Mouse (Mus musculus): ENCODE measurements at regions not wholly inside any gene's neighbourhood (a gene's known extent, or its start where the extent isn't known, plus 50 kb on each side); places are given as distances from the start of the nearest gene placed in this dataset.

GRCm38 (mm10) chr5:75346836-75347773, 195.0 kb downstream of the Pdgfra start:
- Histone ChIP-seq H3K4me2 (no peak overlapping the region), H3K9ac (no peak overlapping the region), H3K9me3 (no peaks in the 10 kb centered on the region), H3K36me3 (no peaks in the 10 kb centered on the region), H3K4me3 (no peak overlapping the region), H3K27ac (replicated peaks) (no peak overlapping the region; the same call in 1 of the 2 replicates), H3K27me3 (no peaks in the 10 kb centered on the region), H3K4me1 (replicated peaks) (no peaks in the 10 kb centered on the region)
- WGBS, result 37% methylated on average over 11 of the region's 11 CpGs
- peak; percentile 42; the same call in 1 of the 2 replicates for ATAC-seq (ENCODE audit: low FRiP score, low read depth)

- Histone ChIP-seq H3K9ac (no peak overlapping the region), H3K4me2 (no peak overlapping the region), H3K27me3 (no peaks in the 10 kb centered on the region), H3K9me3 (no peaks in the 10 kb centered on the region), H3K27ac (replicated peaks) (no peak overlapping the region), H3K36me3 (no peaks in the 10 kb centered on the region), H3K4me3 (no peak overlapping the region), H3K4me1 (replicated peaks) (no peaks in the 10 kb centered on the region)
- no peak for ATAC-seq (ENCODE audit: low FRiP score, low read depth)
- WGBS, result 71% methylated on average over 5 of the region's 5 CpGs
These were observed 195.7 kb downstream of the Pdgfra start for GRCm38 (mm10) chr5:75347774-75348116.

- H3K4me2 ChIP-seq, result no peak overlapping the region
- H3K4me1 ChIP-seq (replicated peaks), result no peaks in the 10 kb centered on the region
- H3K36me3 ChIP-seq, result no peaks in the 10 kb centered on the region
- 46% methylated on average over 1 of the region's 1 CpGs for WGBS
- H3K4me3 ChIP-seq, result no peak overlapping the region
- no peaks in the 10 kb centered on the region for H3K27me3 ChIP-seq
- H3K9me3 ChIP-seq, result no peaks in the 10 kb centered on the region
- H3K27ac ChIP-seq (replicated peaks), result peak overlapping the region; percentile 49; the same call in 1 of the 2 replicates
- H3K9ac ChIP-seq, result no peak overlapping the region
- 0 out of 2 replicates have a peak, but pooled peaks have one; percentile 30 for ATAC-seq (ENCODE audit: low FRiP score, low read depth)
These were observed 203.2 kb downstream of the Pdgfra start for GRCm38 (mm10) chr5:75355266-75355665.

GRCm38 (mm10) chr5:75358869-75359268, 206.8 kb downstream of the Pdgfra start:
- ATAC-seq (ENCODE audit: low FRiP score, low read depth), result no peak
- Histone ChIP-seq H3K4me1 (replicated peaks) (no peaks in the 10 kb centered on the region), H3K27me3 (no peaks in the 10 kb centered on the region), H3K4me2 (no peak overlapping the region), H3K9me3 (no peaks in the 10 kb centered on the region), H3K4me3 (no peak overlapping the region), H3K36me3 (no peaks in the 10 kb centered on the region), H3K27ac (replicated peaks) (no peak overlapping the region), H3K9ac (no peak overlapping the region)
- 85% methylated on average over 5 of the region's 5 CpGs for WGBS

- H3K27me3 ChIP-seq, result no peaks in the 10 kb centered on the region
- H3K4me3 ChIP-seq, result no peak overlapping the region
- 94% methylated on average over 6 of the region's 6 CpGs for whole genome bisulfite sequencing
- H3K4me1 ChIP-seq (replicated peaks), result no peaks in the 10 kb centered on the region
- ATAC-seq (ENCODE audit: low FRiP score, low read depth), result no peak
- H3K9ac ChIP-seq, result no peak overlapping the region
- H3K4me2 ChIP-seq, result no peak overlapping the region
- H3K27ac ChIP-seq (replicated peaks), result no peak overlapping the region
- H3K9me3 ChIP-seq, result no peaks in the 10 kb centered on the region
- no peaks in the 10 kb centered on the region for H3K36me3 ChIP-seq
These were observed 210.9 kb upstream of the Kit start for GRCm38 (mm10) chr5:75363832-75364231.

GRCm38 (mm10) chr5:75367282-75367681, 207.4 kb upstream of the Kit start:
- H3K4me1 ChIP-seq (replicated peaks), result no peaks in the 10 kb centered on the region
- no peak for ATAC-seq (ENCODE audit: low FRiP score, low read depth)
- H3K9me3 ChIP-seq, result no peaks in the 10 kb centered on the region
- 82% methylated on average over 5 of the region's 5 CpGs for WGBS
- no peak overlapping the region for H3K4me3 ChIP-seq
- H3K9ac ChIP-seq, result no peak overlapping the region
- H3K36me3 ChIP-seq, result no peaks in the 10 kb centered on the region
- H3K27me3 ChIP-seq, result no peaks in the 10 kb centered on the region
- no peak overlapping the region for H3K4me2 ChIP-seq
- no peak overlapping the region for H3K27ac ChIP-seq (replicated peaks)

GRCm38 (mm10) chr5:75368691-75369090, 206.0 kb upstream of the Kit start:
- no peaks in the 10 kb centered on the region for H3K27me3 ChIP-seq
- H3K36me3 ChIP-seq, result no peaks in the 10 kb centered on the region
- no peak overlapping the region for H3K9ac ChIP-seq
- ATAC-seq (ENCODE audit: low FRiP score, low read depth), result no peak
- WGBS, result 94% methylated on average over 5 of the region's 5 CpGs
- H3K4me3 ChIP-seq, result no peak overlapping the region
- H3K4me2 ChIP-seq, result no peak overlapping the region
- no peak overlapping the region for H3K27ac ChIP-seq (replicated peaks)
- H3K4me1 ChIP-seq (replicated peaks), result no peaks in the 10 kb centered on the region
- no peaks in the 10 kb centered on the region for H3K9me3 ChIP-seq

GRCm38 (mm10) chr5:75372849-75373248, 201.9 kb upstream of the Kit start:
- no peaks in the 10 kb centered on the region for H3K36me3 ChIP-seq
- no peak for ATAC-seq (ENCODE audit: low FRiP score, low read depth)
- H3K4me2 ChIP-seq, result no peak overlapping the region
- WGBS, result 60% methylated on average over 3 of the region's 3 CpGs
- H3K4me3 ChIP-seq, result no peak overlapping the region
- H3K9me3 ChIP-seq, result no peaks in the 10 kb centered on the region
- no peaks in the 10 kb centered on the region for H3K27me3 ChIP-seq
- H3K9ac ChIP-seq, result no peak overlapping the region
- H3K27ac ChIP-seq (replicated peaks), result no peak overlapping the region
- no peaks in the 10 kb centered on the region for H3K4me1 ChIP-seq (replicated peaks)

- H3K4me3 ChIP-seq, result no peak overlapping the region
- no peak overlapping the region for H3K9ac ChIP-seq
- WGBS, result 44% methylated on average over 19 of the region's 19 CpGs
- H3K4me1 ChIP-seq (replicated peaks), result no peaks in the 10 kb centered on the region
- H3K27me3 ChIP-seq, result no peaks in the 10 kb centered on the region
- H3K36me3 ChIP-seq, result no peaks in the 10 kb centered on the region
- H3K9me3 ChIP-seq, result no peaks in the 10 kb centered on the region
- ATAC-seq (ENCODE audit: low FRiP score, low read depth), result no peak
- H3K27ac ChIP-seq (replicated peaks), result no peak overlapping the region
- H3K4me2 ChIP-seq, result no peak overlapping the region
These were observed 197.1 kb upstream of the Kit start for GRCm38 (mm10) chr5:75377311-75378300.

GRCm38 (mm10) chr5:75378655-75379054, 196.1 kb upstream of the Kit start:
- no peaks in the 10 kb centered on the region for H3K9me3 ChIP-seq
- 69% methylated on average over 2 of the region's 2 CpGs for WGBS
- no peak overlapping the region for H3K4me3 ChIP-seq
- ATAC-seq (ENCODE audit: low FRiP score, low read depth), result no peak
- H3K4me1 ChIP-seq (replicated peaks), result no peaks in the 10 kb centered on the region
- no peak overlapping the region for H3K4me2 ChIP-seq
- no peak overlapping the region for H3K9ac ChIP-seq
- H3K27me3 ChIP-seq, result no peaks in the 10 kb centered on the region
- no peaks in the 10 kb centered on the region for H3K36me3 ChIP-seq
- H3K27ac ChIP-seq (replicated peaks), result no peak overlapping the region

GRCm38 (mm10) chr5:75380340-75380739, 194.4 kb upstream of the Kit start:
- no peaks in the 10 kb centered on the region for H3K9me3 ChIP-seq
- no peak overlapping the region for H3K4me2 ChIP-seq
- H3K27ac ChIP-seq (replicated peaks), result no peak overlapping the region
- H3K4me1 ChIP-seq (replicated peaks), result no peaks in the 10 kb centered on the region
- no peaks in the 10 kb centered on the region for H3K27me3 ChIP-seq
- WGBS, result 69% methylated on average over 1 of the region's 1 CpGs
- no peak for ATAC-seq (ENCODE audit: low FRiP score, low read depth)
- no peaks in the 10 kb centered on the region for H3K36me3 ChIP-seq
- H3K4me3 ChIP-seq, result no peak overlapping the region
- no peak overlapping the region for H3K9ac ChIP-seq

- ATAC-seq (ENCODE audit: low FRiP score, low read depth), result no peak
- H3K4me2 ChIP-seq, result no peak overlapping the region
- H3K36me3 ChIP-seq, result no peaks in the 10 kb centered on the region
- H3K4me1 ChIP-seq (replicated peaks), result no peaks in the 10 kb centered on the region
- no peak overlapping the region for H3K27ac ChIP-seq (replicated peaks)
- H3K27me3 ChIP-seq, result no peaks in the 10 kb centered on the region
- no peak overlapping the region for H3K9ac ChIP-seq
- H3K9me3 ChIP-seq, result no peaks in the 10 kb centered on the region
- WGBS, result 94% methylated on average over 3 of the region's 3 CpGs
- no peak overlapping the region for H3K4me3 ChIP-seq
These were observed 192.6 kb upstream of the Kit start for GRCm38 (mm10) chr5:75382138-75382537.

Measured in hindbrain, embryonic 15.5 days (tissue).